Mouse (Mus musculus) 3T3-L1 (cell line): ENCODE data around the gene Brca2.
A peak's percentile ranks its signal among the peaks of the same experiment; 100 is the strongest.

ENCODE experiments used
- DNase-seq: peaks from one replicate; pipeline ENCODE4 v3.0.0-alpha.2; 2015; ENCODE audit warnings: low read depth, low spot score

Brca2 gene

DNA sequence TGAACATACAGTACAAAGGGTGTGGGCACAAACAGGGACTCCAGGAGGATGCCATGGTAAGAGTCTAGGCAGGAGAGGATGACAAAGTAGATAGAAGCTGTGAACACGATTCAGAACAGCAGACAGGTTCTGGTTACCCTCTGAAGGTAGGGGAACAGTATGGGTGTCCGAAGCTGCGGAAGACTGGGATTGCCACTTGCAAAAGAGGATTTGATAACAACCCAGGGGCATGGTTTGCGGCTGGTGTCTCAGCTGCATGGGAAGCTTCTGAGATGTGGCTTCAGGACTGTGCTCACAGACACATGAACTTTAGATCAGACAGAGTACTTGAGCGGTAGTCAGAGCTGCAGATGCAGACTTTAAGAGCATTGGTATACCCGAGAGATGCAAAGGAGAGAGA is 42.0 kb downstream of the Brca2 start:
- DNase-seq = no peak

DNA sequence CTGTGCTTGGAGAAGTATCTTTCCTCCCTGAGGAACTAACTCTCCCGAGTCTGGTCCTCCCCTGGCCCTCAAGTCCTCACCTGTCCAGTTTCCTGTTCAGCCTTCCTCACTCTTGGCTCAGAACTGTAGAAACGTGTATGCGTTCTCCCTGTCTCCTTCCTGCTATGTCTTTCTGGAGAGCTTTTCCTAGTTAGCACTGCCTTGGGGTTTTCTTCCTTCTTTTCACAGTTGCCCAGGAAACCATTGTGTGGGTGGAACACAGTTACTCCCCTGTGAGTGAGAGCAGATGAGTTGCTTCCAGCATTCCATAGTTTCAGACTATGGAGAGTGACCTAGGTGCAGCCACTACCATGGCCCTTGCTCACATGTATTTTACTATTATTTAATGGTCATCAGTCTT is 43.8 kb downstream of the Brca2 start:
- DNase-seq = peak; percentile 21

DNA sequence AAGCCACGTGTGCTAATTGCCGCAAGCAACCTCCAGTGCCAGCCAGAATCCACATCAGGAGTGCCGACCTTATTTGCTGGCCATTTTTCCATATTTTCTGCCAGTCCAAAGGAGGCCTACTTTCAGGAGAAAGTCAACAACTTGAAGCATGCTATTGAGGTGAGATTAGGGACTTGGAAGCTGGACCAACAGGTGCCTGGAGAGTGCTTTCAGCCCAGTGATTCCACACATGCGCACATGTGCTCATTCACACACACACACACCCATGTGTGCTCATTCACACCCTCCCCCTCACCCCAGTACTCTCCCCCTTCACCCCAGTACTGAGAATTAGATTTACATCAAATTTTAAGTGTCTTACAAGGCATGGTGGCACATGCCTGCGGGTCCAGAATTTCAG is 44.5 kb downstream of the Brca2 start:
- no peak for DNase-seq

DNA sequence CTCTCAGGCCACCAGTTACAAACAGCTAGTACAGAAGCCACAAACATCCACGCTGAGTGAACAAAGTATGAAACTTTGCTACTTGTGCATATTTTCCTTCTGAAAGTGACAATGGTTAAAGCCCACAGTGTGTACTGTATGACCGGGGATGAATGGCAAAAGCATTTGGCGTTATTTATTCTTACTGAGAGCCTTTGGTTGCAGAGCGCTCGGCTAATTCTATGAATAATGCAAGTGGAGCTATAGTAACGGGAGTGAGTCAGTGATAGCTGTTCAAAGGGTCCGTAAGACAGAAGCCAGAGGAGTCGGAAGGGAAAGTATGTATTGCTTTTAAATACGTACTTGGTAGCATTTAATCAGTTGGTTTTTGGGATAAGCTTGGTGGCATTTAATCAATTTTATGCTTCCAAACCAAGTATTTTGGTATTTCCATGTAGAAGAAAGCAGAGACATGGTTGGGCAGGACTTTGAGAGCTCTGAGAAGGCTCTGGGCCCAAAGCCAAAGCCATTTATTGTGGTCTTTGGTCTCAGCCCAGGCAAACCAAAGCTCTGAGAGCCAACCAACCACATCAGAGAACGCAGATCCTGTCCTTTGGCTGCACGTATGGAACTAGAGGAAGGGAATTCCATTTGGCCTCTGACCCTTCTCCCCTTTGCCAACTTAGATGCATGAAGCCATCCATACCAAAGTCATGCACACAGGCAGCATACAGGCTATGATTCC is 48.2 kb downstream of the Brca2 start:
- DNase-seq = peak; percentile 49

DNA sequence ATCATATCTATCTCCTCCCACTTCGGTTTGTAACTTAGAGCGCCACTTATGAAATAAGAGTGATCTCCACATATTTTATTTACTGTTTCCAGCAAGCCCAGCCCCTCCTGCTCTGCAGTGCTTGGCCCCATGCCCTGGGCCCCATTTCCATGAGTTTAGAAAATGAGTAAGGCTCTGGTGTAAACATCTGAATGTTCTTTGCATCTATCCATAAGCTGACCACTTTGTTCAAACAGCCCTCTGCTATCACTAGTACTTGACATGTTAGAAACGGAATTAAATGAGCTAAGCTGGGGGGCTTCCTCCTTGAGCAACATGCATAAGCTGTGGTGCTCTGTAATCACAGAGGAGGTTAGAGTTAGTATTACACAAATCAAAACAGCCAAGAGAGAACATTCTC is 52.0 kb downstream of the Brca2 start:
- DNase-seq = no peak

DNA sequence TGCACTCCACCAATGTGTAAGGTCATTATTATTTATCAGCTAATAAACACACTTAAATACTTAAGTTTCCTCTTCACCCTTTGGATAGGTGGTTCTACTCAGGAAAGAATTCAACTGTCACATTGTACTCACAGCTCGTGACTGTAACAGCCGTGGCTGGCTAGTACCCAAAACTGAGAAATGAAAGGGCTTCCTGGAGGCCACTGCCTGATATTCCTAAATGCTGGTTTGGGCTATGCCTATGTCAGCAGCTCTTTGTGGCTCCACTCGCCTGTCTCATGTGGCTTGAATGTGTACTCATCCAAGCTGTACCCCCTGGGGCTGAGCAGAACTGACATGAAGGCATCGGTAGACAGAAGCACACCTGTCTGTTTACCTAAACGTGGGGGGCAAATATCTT is 52.5 kb downstream of the Brca2 start:
- no peak for DNase-seq

DNA sequence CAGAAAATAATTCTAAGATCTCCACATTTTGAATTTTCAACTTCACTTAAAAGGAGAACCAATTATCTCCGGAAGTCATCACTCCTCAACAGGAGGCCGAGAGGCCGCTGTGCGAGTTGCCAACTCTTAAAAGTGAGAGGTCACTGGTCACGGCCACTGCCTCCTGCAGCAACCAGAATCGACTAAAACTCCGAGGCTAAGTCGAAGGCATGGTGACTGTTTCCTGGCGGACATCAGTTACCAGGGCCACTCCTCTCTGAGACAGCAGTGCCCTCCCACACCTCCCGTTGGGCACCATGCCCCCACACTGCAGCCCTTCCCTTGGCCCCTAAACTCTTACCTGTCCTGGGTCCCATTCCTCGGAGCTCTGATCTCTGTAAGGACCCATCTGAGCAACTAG is 54.4 kb downstream of the Brca2 start:
- DNase-seq = no peak

DNA sequence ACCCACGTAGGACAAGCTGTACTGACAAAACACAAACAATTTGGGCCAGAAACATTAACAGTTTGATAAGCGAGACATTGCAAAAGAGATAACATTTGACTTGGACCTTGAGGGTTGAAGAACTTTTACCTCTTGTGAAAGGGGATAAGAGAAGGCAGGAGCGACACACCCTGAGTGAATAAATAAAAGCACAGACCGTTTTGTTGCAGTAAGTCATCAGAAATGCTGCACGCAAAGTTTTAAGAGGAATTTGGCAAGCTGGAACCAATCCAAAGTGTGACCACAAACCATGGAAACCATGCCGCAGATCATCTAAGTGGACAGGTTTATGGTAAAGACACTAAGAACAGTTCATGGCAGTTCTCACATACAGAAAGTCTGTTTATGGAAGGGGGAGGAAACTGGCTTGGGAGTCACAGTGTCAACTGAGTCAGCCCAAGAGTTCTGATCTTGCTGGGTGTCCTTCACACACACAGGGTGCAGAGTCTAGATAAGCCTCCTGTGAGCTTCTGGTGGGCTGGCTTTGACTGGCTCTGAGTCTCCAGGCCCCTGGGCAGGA is 56.3 kb downstream of the Brca2 start:
- peak; percentile 90 for DNase-seq

DNA sequence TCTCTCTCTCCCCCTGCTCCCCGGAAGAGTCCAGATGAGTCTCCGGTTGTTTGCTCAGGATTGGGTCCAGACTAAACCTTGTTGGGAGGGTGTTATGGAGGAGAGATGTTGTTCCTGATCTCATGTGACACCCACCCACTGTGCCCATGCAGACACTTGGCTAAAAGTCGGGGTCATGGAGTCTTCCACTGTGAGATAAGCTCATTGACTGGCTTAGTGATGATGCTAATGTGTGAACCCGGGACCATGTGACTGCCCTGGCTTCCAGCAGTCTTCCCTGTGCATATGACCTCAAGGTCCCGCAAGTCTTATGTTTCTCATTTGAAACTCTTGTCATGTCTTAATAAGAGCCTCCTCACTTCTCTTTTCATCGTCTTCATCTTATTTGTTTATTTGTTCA is 58.8 kb downstream of the Brca2 start:
- DNase-seq = no peak

DNA sequence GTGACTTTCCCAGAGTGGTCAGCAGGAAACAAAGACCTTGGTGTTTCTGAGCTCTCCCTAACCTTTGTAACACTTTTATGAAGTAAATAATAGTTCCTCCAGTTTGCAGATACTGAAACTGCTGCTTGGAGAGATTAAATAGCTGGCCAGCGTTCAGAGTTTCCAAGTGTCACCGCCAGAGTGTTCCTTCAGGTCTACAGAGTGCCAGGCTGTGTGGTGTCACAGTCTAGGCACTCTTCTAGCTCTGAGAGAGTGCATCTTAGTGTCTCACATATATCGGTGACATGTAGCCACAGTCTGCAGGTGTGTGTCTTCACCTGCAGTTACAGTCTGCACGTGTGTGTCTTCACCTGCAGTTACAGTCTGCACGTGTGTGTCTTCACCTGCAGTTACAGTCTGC is 60.8 kb downstream of the Brca2 start:
- DNase-seq = no peak

DNA sequence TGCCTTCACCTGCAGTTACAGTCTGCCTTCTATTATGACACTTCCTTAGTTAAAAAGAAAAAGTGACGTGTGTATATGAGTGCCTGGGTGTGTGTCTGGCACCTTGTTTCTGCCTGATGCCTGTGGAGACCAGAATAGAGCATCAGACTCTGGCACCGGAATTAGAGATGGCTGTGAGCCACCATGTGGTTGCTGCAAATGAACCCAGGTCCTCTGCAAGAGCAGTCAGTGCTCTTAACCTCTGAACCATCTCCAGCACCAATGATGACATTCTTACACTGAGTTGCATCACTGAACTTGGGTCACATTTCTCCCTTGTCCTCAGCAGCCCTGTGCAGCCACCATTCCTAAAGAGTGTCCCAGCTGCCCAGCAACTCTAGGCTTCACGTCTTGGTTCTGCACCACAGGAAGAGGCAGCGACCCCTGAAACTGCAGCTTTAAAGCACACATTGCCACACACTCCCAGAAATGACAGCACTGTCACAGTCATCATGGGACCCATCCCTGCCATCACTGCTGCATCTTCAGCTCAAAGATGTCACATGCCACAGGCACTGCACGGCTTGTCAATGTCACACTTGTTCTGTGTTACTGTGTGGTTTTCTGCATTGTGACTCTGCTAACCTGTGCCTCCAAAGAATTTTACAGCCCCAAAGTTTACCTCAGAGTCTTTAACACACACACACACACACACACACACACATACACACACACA is 61.3 kb downstream of the Brca2 start:
- DNase-seq = peak; percentile 65

DNA sequence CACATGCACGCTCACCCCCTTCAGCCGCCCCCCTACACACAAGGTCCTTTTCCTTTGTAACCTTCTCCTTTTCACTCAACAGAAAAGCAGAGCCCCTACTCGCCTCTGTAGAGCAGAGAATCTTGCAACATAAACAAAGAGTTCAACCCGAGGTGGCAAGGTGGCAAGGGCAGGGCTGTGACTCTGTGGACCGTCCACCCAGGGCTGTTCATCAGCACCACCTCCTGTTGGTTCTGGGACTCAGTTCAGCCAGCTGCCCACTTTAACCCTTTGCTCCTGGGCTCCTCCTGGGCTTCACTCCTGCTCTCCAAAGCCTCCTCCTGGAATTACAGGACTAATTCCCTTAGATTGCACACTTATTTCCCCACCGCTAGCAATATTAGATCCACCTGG is 61.9 kb downstream of the Brca2 start:
- peak; percentile 25 for DNase-seq

DNA sequence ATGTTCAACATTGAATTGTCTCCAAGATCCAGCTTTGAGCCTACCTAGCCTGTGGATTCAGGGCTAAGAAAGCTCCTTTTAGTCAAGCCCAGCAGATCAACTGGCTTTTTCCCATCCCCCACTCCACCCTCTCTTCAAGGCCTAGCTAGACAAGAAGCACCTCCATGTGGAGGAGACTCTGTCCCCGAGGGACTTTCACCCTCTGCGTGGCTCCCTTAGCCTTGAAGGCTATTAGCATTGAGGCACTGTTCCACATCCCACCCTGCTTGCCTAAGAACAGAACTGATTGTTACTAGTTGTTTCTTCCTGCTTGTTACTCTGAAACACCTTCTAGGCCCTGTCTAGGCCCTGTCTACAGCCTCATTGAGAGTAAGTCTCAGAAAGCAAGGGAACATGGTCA is 67.5 kb downstream of the Brca2 start:
- no peak for DNase-seq

DNA sequence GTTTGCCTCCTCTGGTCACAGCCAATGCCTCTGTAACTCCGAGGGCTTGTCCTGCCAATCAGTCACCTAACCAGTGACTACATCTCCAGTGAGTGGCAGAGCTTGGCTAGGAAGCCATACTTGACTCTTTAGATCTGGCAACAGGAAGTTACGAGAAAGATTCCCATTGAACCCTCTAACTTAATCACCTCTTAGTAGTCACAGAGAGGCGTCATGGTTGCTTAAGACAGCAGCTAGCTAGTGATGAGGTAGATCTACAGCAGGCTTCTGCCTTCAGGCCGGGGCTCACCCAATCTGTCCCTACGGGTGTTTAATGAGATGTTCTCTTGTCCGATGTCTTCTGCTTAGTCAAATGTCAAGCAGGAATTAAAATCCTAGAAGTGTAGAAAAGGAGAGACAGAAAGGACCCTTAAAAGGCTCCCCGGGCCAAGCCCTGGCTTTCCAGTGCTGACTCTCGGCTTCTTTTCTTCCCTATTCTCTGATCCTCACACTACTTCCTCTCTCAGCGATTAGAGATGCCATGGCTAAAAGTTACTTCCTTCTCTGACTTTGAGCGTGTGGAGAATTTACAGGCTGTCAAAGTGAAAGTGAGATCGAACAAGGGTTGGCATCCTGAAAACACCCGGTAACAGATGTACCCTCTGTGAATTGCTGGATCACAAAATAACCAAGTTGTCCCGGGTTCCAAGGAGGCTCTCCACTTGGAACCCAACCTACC is 69.9 kb downstream of the Brca2 start:
- no peak for DNase-seq

DNA sequence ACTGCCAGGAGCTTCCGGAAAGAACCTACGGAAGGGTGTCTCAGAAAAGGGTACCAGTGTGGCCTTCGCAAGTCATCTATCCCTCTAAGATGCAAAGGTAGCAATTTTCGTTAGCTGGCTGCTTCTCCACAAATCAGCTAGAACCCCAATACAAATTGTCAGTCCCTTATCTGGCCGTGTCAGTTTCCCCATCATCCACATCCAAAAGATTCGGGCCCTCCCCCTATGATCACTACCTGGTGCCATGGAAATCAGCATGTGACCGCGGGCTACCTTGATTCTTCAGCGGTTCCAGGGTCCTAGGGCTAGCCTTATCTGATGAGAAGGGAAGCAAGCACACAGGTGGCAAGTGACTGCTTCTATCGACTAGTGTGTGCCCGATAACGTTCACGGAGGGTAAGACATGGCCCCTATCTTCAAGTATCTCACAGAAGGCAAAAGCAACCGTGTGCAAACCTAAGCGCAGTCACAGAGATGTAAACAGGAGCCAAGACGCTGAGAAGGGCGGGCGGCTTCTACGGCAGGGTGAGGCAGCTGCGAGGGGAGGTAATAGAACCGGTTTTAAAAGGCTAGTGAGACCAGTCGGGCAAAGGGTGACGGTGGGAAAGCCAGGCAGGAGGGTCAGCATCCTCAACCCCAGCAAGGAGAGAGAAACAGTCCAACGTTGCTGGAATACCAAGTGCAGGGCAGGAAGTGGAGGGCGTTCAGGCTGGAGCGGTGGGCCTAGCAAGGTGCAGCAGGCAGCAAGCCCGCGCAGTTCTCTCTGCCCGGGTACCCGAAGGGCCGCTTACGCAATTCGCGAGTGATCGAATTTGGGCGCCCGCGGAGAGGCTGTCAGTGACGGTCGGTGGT is 70.7 kb downstream of the Brca2 start:
- DNase-seq = no peak

DNA sequence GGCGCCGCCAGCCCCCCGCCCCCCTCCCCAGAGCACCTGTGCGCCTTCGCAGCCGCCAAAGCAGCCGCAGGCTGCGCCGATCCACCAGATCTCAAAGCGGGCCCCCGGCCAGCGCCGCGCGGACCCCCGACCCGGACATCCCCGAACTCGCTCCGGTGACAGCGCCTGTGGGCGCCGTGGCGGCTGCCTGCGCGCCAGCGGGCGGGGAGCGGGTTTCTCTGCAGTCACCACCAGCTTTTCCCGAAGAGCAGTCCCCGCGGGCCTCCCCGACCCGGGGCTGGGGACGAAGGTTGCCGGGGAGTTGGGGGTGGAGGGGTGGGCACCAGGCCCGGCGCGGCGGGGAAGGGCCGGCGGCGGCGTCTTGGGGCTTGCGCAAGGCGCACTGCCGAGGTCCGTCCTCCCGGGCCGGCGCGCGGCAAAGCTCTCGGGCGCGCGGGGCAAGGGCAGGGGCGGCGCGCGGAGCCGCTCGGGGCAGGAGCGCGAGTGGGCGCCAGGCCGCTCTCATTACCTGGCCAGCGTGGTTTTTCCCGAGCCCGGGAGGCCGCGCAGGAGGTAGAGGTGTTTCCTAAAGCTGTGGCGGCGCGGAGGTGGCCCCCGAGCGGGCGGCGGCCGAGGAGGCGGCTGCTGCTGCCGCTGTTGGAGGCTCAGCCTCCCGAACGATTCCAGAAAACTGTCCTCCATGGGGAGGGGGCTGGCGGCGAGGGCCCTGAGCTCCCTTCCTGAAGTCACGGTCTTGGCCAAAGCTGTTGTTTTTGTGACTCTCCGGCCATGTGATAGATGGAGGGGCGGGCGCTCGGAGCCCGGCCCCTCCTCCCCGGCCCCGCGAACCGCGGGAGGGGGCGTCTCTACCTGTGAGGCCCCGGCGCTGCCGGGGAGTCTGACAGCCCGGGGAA is 71.6 kb downstream of the Brca2 start:
- DNase-seq = no peak

DNA sequence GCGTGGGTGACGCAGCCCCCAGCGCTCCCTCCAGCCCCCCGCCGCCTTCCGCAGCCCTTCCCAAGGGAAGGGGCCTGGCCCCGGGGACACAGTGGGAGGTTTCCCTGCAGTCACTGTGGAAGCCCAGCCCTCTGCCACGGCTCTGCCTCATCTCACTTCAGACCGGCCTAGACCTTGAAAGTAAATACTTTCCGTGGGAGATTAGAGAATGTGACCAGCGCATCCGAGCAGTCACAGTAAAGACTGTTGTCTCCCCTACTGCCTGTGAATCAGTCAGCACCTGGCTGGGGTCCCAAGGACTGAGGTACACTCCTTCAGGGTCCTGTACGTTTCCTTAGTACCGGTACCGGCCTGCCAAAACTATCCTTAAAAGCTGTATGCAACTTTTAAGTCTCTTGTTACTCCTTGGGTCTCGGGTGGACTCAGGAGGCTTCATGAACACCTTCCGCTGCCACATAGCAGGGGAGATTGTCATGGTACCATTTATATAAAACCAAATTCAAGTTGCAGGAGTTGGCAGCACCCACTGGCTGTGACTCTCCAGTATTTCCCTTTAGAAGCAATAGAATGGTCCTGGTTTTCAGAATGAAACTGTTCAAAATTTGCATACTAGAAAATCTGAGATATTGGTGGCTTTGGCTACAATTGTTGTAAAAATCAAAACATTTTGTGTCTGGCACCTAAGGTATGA is 72.4 kb downstream of the Brca2 start:
- no peak for DNase-seq

DNA sequence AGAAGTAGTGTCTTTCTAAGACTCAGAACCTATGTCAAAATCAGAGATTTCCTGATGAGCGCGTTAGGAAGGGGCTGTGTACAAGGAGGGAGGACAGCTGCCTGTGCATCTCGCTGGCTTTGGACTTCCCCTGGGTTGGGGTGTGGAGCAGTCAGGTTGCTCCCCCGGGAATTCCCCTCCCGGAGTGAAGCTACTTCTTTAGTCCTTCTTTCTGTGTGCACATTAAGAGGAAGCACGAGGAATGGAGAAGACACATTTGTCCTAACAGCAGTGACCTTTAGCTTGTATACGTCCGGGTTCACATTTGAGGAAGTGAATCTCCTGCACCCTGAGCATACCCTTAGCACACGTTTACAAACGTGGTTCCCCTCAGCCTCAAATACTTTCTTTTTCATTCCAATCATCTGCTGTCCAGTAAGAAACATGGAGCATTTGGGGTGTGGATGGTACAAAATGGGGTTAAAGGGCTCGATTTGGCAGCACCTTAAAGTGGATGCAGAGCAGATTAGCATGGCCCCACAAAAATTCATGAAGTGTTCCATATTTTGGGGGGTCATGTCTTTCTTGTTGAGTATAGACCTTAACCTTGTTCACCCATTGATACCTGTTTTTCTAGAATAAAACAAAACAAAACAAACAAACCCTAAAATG is 73.1 kb downstream of the Brca2 start:
- DNase-seq = no peak

DNA sequence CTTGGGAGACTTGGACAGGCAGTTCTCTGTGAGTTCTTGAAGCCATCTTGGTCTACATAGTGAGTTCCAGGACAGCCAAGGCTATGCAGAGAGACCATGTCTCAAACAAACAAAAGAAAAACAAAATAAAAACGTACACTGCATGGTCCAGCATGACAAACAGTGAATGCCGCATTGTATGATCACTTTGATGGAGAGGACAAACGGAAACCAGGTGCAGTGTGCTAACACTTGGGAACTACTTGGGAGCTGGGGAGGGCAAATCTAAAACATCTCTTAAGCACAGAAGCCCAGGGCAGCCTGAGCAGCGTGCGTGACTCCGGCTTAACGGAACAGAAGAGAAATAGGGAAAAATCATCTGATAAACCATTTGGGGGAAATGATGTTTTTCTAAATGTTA is 74.7 kb downstream of the Brca2 start, which contains the start of gene N4bp2l1:
TSS of gene N4bp2l1 (minus strand) at position 101 of the 400 bp plus-strand sequence.
- DNase-seq = no peak
